ENCODE assay signal across 9 mouse cellular contexts in the genomic region with DNA sequence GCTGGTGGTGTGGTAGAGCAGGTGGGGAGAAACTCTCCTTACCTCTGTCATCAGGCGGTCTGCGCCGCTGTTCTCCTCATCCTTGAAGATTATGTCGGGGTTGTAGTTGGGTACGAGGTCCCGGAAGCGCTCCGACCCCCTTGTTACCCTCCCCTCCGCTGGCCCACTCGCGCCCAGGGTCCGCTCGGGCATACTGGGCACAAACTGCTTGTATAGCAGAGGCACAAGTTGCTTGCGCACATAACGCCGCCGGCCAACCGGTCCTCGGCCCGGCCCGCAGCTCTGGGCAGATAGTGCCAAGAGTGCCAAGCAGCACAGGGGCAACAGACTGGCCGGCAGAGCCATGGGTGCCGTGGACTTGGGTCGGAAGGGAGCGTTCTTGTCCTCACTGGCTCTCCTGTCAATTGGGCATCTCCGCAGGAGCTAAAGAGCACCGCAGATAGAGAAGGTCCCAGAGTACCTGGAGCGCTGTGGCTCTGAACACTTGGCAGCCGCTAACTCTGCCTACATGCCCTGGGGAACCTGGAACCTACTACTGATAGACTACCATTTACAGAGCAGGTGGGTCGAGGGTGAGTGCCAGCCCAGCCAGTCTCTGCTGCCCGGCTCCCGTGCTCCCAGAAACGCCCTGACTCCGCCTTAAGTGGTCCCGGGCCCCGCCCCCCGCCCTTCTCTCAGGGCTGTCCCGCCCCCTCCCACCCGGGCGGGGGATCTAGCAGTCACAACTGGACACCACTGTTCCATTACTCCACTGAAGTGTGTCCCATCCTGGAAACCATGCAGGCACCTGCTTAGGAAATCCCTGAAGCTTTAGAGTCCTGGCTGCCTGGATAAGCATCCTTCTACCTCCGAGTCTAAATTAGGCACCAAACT. TPM values are rescaled to one million over a fixed set of nuclear protein-coding genes. Genes with fewer than 3 reads are reported as not detected.
A peak's percentile ranks its signal among the peaks of the same experiment; 100 is the strongest.
DNase-seq lines count a peak whose midpoint lies in the region; ATAC-seq lines count a peak whose summit lies in the region.
"Had no signal": no experiment of that assay in that cellular context is flagged by ENCODE, and none has a peak within 500 bp of the region (broad histone marks: within the 10 kb centered on the region; RNA-seq: fewer than 3 reads in every experiment).

A gene (minus strand): TSS at position 613 of the 873 bp plus-strand sequence.

- 0 out of 2 replicates have a peak within 1 kb of the TSS, but pooled peaks have one; percentile 23 for H3K9ac ChIP-seq in forebrain, embryonic 16.5 days (replicated peaks; ENCODE audit: low read depth, low read length)
- H3K9ac ChIP-seq in midbrain, embryonic 15.5 days = no peak within 1 kb of the TSS

- peaks cover 3% of the 10 kb centered on the region; the same call in 1 of the 2 replicates for H3K36me3 ChIP-seq in forebrain, embryonic 16.5 days (ENCODE audit: control insufficient read depth, insufficient read depth)
- H3K36me3 ChIP-seq in midbrain, embryonic 15.5 days (replicated peaks) = no peaks in the 10 kb centered on the region

- peaks cover 61% of the 10 kb centered on the region for H3K27me3 ChIP-seq in forebrain, embryonic 16.5 days (replicated peaks; ENCODE audit: control insufficient read depth, insufficient read depth, low read length)
- H3K27me3 ChIP-seq in midbrain, embryonic 15.5 days (replicated peaks) = peaks cover 55% of the 10 kb centered on the region

- H3K9me3 ChIP-seq in forebrain, embryonic 16.5 days (ENCODE audit: control insufficient read depth, low read length) = no peaks in the 10 kb centered on the region
- H3K9me3 ChIP-seq in midbrain, embryonic 15.5 days = no peaks in the 10 kb centered on the region

- peak; percentile 30 to 41 for DNase-seq in lung, adult 18-20 months
- no peak for DNase-seq in lung, postnatal 14 days
- DNase-seq in kidney, postnatal 36 days = peak; percentile 37 to 66
- DNase-seq in right cerebral cortex, postnatal 14 days = no peak
- no peak for DNase-seq in left cerebral cortex, adult 9 months (ENCODE audit: low spot score in 2 of 2)
- no peak for DNase-seq in left cerebral cortex, adult 18-20 months (ENCODE audit: low spot score in 2 of 2)

- no peak for ATAC-seq in forebrain, embryonic 16.5 days
- no peak for ATAC-seq in midbrain, embryonic 15.5 days (replicated peaks)

- H3K4me2 ChIP-seq in forebrain, embryonic 16.5 days (ENCODE audit: low read length) = peak within 1 kb of the TSS; percentile 33
- H3K4me2 ChIP-seq in midbrain, embryonic 15.5 days = peak within 1 kb of the TSS; percentile 28

- peaks cover 29% of the 10 kb centered on the region for H3K4me1 ChIP-seq in forebrain, embryonic 16.5 days (replicated peaks; ENCODE audit: control insufficient read depth, insufficient read depth, low read length)
- peaks cover 33% of the 10 kb centered on the region for H3K4me1 ChIP-seq in midbrain, embryonic 15.5 days

- H3K27ac ChIP-seq in forebrain, embryonic 16.5 days (ENCODE audit: low read length) = no peak within 1 kb of the TSS
- no peak within 1 kb of the TSS for H3K27ac ChIP-seq in midbrain, embryonic 15.5 days
- H3K27ac ChIP-seq: macrophage had no signal

- H3K4me3 ChIP-seq in forebrain, embryonic 16.5 days (replicated peaks; ENCODE audit: low read length) = peak within 1 kb of the TSS; percentile 23
- no peak within 1 kb of the TSS for H3K4me3 ChIP-seq in midbrain, embryonic 15.5 days

- WGBS in forebrain, embryonic 16.5 days = under 1% methylated on average over 41 of the region's 41 CpGs
- WGBS in midbrain, embryonic 15.5 days = 2% methylated on average over 40 of the region's 41 CpGs

RNA-seq across cellular contexts. Expression of the gene that starts here (rescaled TPM):
- 0.65 and 0.66 TPM in 2 replicates for polyA plus RNA-seq in forebrain, embryonic 16.5 days (2015; fragmentation: Nextera tagmentation; extraction: Ambion mirVana)
- polyA plus RNA-seq in midbrain, embryonic 15.5 days (2015; fragmentation: Nextera tagmentation; extraction: Ambion mirVana) = 0.35 and 0.73 TPM in 2 replicates
- under 1 TPM; 0.21 to 0.26 TPM for total RNA-seq in left cerebral cortex, adult 18-20 months (2021)
- polyA plus RNA-seq: macrophage had no signal

Comparison
In these comparisons a context has a peak if more than half of its experiments do, and no peak if none do; other contexts are left out.
1. DNase-seq: peak in lung, adult 18-20 months (2 of 2) and kidney, postnatal 36 days (2 of 2); none in lung, postnatal 14 days (single experiment), right cerebral cortex, postnatal 14 days (single experiment), left cerebral cortex, adult 9 months (0 of 2) and left cerebral cortex, adult 18-20 months (0 of 2).